Comparison of ENCODE assay signal across 8 mouse cellular contexts in the genomic region with DNA sequence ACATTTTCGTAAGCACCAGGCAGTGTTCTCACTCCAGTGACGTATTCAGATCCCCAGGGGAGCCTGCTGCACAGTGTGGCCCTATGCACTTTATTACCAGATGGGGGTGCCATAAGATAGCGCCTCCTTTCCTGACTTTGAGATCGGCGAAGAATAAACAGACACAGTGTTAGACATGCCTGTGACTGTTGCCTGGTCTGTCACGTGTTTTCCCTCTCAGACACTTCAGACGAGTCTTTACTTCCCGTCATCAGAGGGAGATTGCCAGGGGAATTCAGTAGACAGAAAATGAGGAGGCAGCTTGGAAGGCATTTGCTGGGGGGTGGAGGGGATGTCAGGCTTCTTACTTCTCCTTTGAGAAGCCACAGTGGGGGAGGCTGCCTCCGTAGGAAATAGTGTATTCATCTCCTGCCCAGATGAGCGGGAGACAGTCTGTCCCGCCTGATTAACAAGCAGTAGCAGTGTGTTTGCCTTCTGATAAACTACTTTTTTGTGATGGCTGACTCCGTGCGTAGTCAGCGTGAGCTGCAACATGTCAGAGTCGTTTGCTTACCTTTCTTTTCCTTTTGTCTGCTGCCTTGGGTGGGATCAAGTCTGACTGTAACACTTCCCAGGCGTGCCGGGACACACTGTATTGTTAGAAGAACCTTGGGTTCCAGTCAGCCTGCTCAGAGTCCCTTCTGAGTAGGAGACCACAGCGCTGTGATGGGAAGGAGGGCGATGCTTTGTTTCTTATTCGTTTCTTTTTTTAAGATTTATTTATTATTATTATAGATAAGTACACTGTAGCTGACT. TPM values are rescaled to one million over a fixed set of nuclear protein-coding genes. Genes with fewer than 3 reads are reported as not detected.
DNase-seq lines count a peak whose midpoint lies in the region; ATAC-seq and TF ChIP-seq lines count a peak whose summit lies in the region.

No protein-coding gene starts in this region.

- peak; percentile 86 for TF ChIP-seq EP300 in lung, postnatal 0 days (IDR thresholded peaks at IDR 0.05)

- H3K9me3 ChIP-seq in ES-E14 (ENCODE audit: control insufficient read depth, insufficient read depth, low read depth, low read length): no peaks in the 10 kb centered on the region
- no peaks in the 10 kb centered on the region for H3K9me3 ChIP-seq in hindbrain, embryonic 12.5 days (replicated peaks)
- H3K9me3 ChIP-seq in lung, postnatal 0 days (ENCODE audit: low read length): no peaks in the 10 kb centered on the region

- in situ Hi-C loops in ES-E14 (cut with MboI; ENCODE audit: low sequenced_read_pairs in 2 of 2, unreplicated experiment in 2 of 2): no loop called here

- no peak overlapping the region for H3K27ac ChIP-seq in ES-E14 (ENCODE audit: insufficient read depth, low read depth, low read length, poor library complexity, severe bottlenecking)
- H3K27ac ChIP-seq in hindbrain, embryonic 12.5 days: peak overlapping the region; percentile 52; the same call in 1 of the 2 replicates
- peak overlapping the region; percentile 55 for H3K27ac ChIP-seq in lung, postnatal 0 days (ENCODE audit: low read length)

- 0 out of 2 replicates have a peak overlapping the region, but pooled peaks have one; percentile 13 for H3K4me2 ChIP-seq in hindbrain, embryonic 12.5 days (replicated peaks)
- peak overlapping the region; percentile 22; the same call in 1 of the 2 replicates for H3K4me2 ChIP-seq in lung, postnatal 0 days (replicated peaks; ENCODE audit: low read depth, low read length)

- TF ChIP-seq CTCF in lung, postnatal 0 days (IDR thresholded peaks at IDR 0.05): peak; percentile 92

- H3K27me3 ChIP-seq in hindbrain, embryonic 12.5 days: no peaks in the 10 kb centered on the region
- no peaks in the 10 kb centered on the region for H3K27me3 ChIP-seq in lung, postnatal 0 days (replicated peaks; ENCODE audit: insufficient read depth, low read length)

- no peak for DNase-seq in ES-E14 (ENCODE audit: low read depth, low spot score)
- peak; percentile 86 for DNase-seq in brain, adult 2 months (ENCODE audit: low read depth, low spot score)
- peak; percentile 48 to 56 for DNase-seq in layer of hippocampus, postnatal 10 days (ENCODE audit: low spot score in 2 of 2)
- peak; percentile 97 for DNase-seq in lung, postnatal 0 days (ENCODE audit: low spot score)
- peak; percentile 29 for DNase-seq in ovary, postnatal 36 days (ENCODE audit: low spot score)
- peak; percentile 59 to 70 for DNase-seq in thymus, postnatal 36 days

- 52% methylated on average over 20 of the region's 20 CpGs for WGBS in hindbrain, embryonic 12.5 days
- 19% methylated on average over 20 of the region's 20 CpGs for WGBS in lung, postnatal 0 days

- peaks cover 0 to 27% of the 10 kb centered on the region in 2 experiments; a peak in 2 of 4 replicates for H3K4me1 ChIP-seq in ES-E14 (ENCODE audit: control insufficient read depth in 2 of 2, insufficient read depth in 2 of 2, low read length in 2 of 2, poor library complexity in 1 of 2)
- peaks cover 24% of the 10 kb centered on the region for H3K4me1 ChIP-seq in hindbrain, embryonic 12.5 days
- H3K4me1 ChIP-seq in lung, postnatal 0 days (ENCODE audit: insufficient read depth, low read depth, low read length): peaks cover 20% of the 10 kb centered on the region; the same call in 1 of the 2 replicates

- peaks cover 15% of the 10 kb centered on the region for H3K36me3 ChIP-seq in ES-E14 (ENCODE audit: control insufficient read depth, insufficient read depth, low read length, poor library complexity, severe bottlenecking)
- peaks cover 50% of the 10 kb centered on the region for H3K36me3 ChIP-seq in hindbrain, embryonic 12.5 days
- peaks cover 24% of the 10 kb centered on the region; the same call in 1 of the 2 replicates for H3K36me3 ChIP-seq in lung, postnatal 0 days (ENCODE audit: insufficient read depth, low read length)

- H3K4me3 ChIP-seq in ES-E14 (ENCODE audit: insufficient read depth in 1 of 2, low read depth in 1 of 2, low read length in 2 of 2, poor library complexity in 1 of 2, severe bottlenecking in 1 of 2): no peak overlapping the region
- no peak overlapping the region for H3K4me3 ChIP-seq in hindbrain, embryonic 12.5 days
- no peak overlapping the region for H3K4me3 ChIP-seq in lung, postnatal 0 days (ENCODE audit: low read depth, low read length)

- peak; percentile 89 for ATAC-seq in frontal cortex, adult (ENCODE audit: low TSS enrichment)
- ATAC-seq in hindbrain, embryonic 12.5 days (ENCODE audit: low FRiP score): peak; percentile 77
- ATAC-seq in lung, postnatal 0 days: peak; percentile 91

- H3K9ac ChIP-seq in ES-E14 (ENCODE audit: insufficient read depth, low read depth, low read length, poor library complexity, severe bottlenecking): peak overlapping the region; percentile 37; the same call in 1 of the 2 replicates
- peak overlapping the region; percentile 25; the same call in 1 of the 2 replicates for H3K9ac ChIP-seq in hindbrain, embryonic 12.5 days
- no peak overlapping the region for H3K9ac ChIP-seq in lung, postnatal 0 days (replicated peaks; ENCODE audit: low read depth)

TF ChIP-seq in ES-E14, 5 proteins besides CTCF, POLR2A, EP300 and RAD21:
- no peak for TF ChIP-seq ZNF384 (IDR thresholded peaks at IDR 0.05; ENCODE audit: low read depth, low read length)
- TF ChIP-seq ZC3H11A (IDR thresholded peaks at IDR 0.05; ENCODE audit: borderline replicate concordance, low read depth, low read length): no peak
- TF ChIP-seq HCFC1 (IDR thresholded peaks at IDR 0.05; ENCODE audit: borderline replicate concordance, insufficient read depth, low read length): no peak
- no peak for TF ChIP-seq MAFK (IDR thresholded peaks at IDR 0.05; ENCODE audit: insufficient read depth, low read depth, low read length)
- no peak for TF ChIP-seq CHD2 (IDR thresholded peaks at IDR 0.05; ENCODE audit: low read depth, low read length)

RNA-seq across cellular contexts. Expression of a gene that starts 40.4 kb away (rescaled TPM):
- 6.7 and 7.9 TPM in 2 replicates for total RNA-seq in ES-E14 (2012; rRNA removed)
- 3.1 and 3.6 TPM in 2 replicates for polyA plus RNA-seq in hindbrain, embryonic 12.5 days (2016; fragmentation: Nextera tagmentation; extraction: Ambion mirVana)
- total RNA-seq in layer of hippocampus, postnatal 10 days (2021): 10 to 100 TPM; 22.6 to 24.7 TPM
- 3.3 and 4.2 TPM in 2 replicates for polyA plus RNA-seq in lung, postnatal 0 days (2015; fragmentation: Nextera tagmentation; extraction: Ambion mirVana)

RNA-seq across cellular contexts. Expression of a gene that starts 58.5 kb away (rescaled TPM):
- 24.5 and 26.3 TPM in 2 replicates for total RNA-seq in ES-E14 (2012; rRNA removed)
- 64.6 and 67.0 TPM in 2 replicates for polyA plus RNA-seq in hindbrain, embryonic 12.5 days (2016; fragmentation: Nextera tagmentation; extraction: Ambion mirVana)
- total RNA-seq in layer of hippocampus, postnatal 10 days (2021): 100 to 1,000 TPM; 338 to 353 TPM
- 27.6 and 29.6 TPM in 2 replicates for polyA plus RNA-seq in lung, postnatal 0 days (2015; fragmentation: Nextera tagmentation; extraction: Ambion mirVana)

Comparison
In these comparisons a context has a peak if more than half of its experiments do, and no peak if none do; other contexts are left out.
1. RNA of a gene that starts 58.5 kb away (total RNA-seq): 338 to 353 TPM in layer of hippocampus, postnatal 10 days; 24.5 to 26.3 TPM in ES-E14; every median in the first group is over 10 times any median in the second.
2. Peak in every context shown above with its lines, with median percentiles within 50 percentile points of each other: ATAC-seq.